Mouse (Mus musculus) heart, postnatal 4 days (tissue): ENCODE data around the gene Smad3. TPM values are rescaled to one million over a fixed set of nuclear protein-coding genes. Genes with fewer than 3 reads are reported as not detected.

Source experiments
- DNase-seq: peaks from one replicate; pipeline ENCODE4 v3.0.0; 2021
- total RNA-seq, 2 experiments: library from RNA; stranded (reverse); gene quantifications; 2 replicates each; pipeline ENCODE4 v1.2.3; 2021

Smad3 gene
- total RNA-seq, 2 experiments from 2014 or later = 20.7 to 20.9 TPM

- no peak for DNase-seq
Measured at GRCm38 (mm10) chr9:63698320-63699045, 59.3 kb downstream of the Smad3 start.

DNA sequence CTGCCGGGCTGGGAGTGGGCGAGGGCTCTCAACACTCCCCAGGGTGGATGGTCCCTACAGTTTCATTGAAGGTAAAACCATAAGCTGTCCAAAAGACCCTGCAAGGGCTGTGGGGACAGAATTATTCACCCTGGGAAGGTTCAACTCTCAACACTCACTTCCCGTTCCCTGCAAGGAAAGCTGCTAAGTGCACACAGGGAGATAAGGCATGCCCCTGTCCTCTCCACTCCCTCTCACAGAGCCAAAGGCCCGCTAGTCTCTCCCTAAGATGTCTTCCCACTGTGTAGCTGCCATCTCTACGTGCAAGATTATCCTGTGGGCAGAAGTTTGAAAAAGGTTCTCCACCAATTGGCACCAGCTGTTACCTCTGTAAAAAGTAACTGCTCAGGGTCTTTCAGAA lies 60.2 kb downstream of the Smad3 start:
- DNase-seq = no peak

GRCm38 (mm10) chr9:63696463-63697105 lies 61.2 kb downstream of the Smad3 start:
- no peak for DNase-seq

- no peak for DNase-seq
Measured at GRCm38 (mm10) chr9:63691960-63692359, 65.8 kb downstream of the Smad3 start.

- DNase-seq = no peak
Measured at GRCm38 (mm10) chr9:63690511-63690910, 67.3 kb downstream of the Smad3 start.

DNA sequence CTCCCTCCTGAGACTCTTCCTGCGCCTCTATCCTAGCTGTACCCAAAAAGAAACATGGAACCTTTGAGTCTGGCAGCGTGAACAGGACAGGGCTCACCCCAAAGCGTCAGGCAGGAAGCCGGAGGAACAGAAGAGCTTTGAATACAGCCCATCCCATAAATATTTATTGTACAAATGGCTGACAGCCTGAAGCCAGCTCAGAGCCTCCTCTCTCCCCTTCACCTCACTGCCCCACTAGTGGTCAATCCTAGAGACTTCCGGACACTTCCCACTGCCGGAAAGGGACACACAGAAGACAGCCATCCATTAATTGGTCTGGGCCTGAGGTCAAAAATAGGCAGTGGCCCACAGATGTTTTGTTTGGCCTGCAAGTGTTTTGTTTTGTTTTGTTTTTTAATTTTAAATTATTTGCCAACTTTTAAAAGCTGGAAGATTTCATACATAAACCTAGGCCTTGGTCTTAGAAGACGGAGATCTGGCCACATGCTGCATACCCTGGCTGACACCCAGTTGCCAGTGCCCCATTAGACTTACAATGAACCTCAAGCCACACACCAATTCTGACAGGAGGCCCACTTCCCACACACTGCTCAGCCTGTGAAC lies 70.3 kb downstream of the Smad3 start:
- DNase-seq = no peak

DNA sequence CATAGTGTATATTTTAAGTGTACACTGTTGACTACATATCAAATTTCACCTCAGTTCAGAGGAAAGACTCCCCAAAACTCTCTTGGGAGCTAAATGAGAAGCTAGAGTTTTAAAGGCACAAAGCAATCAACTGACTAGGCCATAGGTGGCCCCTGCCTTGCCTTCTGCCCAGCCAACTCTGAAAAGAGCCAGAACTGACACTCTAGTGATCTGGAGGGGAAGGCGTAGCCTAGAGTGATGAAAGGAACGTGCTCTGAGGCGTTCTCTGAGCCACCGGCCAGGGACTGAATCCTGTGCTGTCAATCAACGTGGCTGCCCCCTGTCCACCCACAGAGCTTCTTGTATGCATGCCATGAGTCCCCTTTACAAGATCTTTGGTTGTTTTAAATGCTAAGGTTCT lies 72.4 kb downstream of the Smad3 start:
- DNase-seq = no peak

GRCm38 (mm10) chr9:63684277-63684676 lies 73.5 kb downstream of the Smad3 start:
- DNase-seq = no peak

DNA sequence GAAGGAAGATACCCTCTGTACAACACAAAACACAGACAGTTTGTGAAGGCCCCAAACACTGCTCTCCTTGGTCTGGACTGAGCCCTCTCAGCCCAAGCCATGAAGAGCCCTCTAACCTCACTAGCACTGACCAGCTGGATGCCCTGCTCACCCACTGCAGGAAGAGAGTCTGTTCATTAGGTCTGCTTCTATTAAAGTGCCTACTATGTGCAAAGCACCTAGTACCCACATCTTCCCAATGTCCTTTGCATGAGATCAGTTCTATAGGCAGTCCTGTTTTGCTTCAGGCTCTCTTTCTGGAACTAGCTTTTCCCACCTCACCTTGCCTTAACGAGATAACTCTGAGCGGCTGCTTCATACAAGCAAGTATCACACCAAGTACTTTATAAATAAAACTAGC lies 74.9 kb downstream of the Smad3 start:
- no peak for DNase-seq

- peak; percentile 51 for DNase-seq
Measured at GRCm38 (mm10) chr9:63682301-63682700, 75.5 kb downstream of the Smad3 start.

DNA sequence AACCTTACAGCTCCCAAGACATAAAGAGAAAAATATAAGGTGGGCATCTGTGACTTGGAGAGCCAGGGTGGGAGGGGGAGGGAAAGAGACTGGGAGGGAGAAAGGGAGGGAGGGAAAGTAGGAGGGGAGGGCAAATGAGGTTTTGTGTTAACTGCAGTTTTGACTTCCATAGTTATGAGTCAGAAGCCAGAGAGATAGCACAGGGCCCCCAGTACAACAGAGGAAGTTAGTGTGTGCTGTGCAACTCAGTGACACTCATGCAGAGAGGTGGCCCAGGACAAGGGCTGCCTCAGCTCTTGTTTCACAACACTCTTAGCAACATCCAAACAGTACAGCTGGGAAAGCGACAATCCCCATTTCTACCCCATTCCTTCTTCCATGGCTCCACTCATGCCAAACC lies 79.7 kb downstream of the Smad3 start:
- DNase-seq = no peak

DNA sequence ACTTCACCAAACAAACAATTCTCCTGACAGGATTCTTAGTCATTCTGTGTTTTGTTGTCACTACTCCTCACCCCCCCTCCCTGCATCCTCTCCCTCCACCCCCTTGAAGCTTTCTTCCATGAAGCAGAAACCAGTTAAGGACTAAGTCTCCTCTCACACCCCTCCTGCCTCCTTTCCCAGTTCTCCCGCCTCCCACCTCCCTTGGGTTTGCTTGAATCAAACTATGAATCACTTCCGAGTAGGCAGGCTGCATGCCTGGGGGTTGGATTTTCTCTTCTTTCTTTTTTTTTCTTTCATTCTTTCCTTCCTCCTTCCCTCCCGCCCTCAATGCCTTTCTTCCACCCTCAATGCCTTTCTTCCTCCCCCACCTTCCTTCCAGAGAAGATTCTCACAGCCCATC lies 80.2 kb downstream of the Smad3 start:
- DNase-seq = peak; percentile 49

GRCm38 (mm10) chr9:63674613-63675012 lies 83.2 kb downstream of the Smad3 start:
- DNase-seq = no peak

DNA sequence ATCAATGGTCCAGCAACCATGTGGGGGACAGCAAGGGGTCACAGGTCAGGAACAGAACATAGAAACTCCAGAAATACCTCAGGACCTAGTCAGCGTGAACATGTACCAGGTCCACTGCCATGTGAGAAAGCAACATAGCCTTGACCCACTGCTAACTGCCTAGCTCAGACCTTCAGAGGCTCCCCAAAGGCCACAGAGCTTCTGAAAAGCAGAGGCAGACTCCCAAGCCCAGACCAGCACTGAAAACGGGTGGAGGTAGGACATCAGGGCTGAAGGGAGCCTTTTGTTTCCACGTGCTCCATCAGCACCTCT lies 84.3 kb downstream of the Smad3 start:
- no peak for DNase-seq

- peak; percentile 60 for DNase-seq
Measured at GRCm38 (mm10) chr9:63672797-63673493, 84.8 kb downstream of the Smad3 start.

- DNase-seq = no peak
Measured at GRCm38 (mm10) chr9:63669816-63670215, 88.0 kb downstream of the Smad3 start.

GRCm38 (mm10) chr9:63668621-63669020 lies 89.2 kb downstream of the Smad3 start:
- no peak for DNase-seq

DNA sequence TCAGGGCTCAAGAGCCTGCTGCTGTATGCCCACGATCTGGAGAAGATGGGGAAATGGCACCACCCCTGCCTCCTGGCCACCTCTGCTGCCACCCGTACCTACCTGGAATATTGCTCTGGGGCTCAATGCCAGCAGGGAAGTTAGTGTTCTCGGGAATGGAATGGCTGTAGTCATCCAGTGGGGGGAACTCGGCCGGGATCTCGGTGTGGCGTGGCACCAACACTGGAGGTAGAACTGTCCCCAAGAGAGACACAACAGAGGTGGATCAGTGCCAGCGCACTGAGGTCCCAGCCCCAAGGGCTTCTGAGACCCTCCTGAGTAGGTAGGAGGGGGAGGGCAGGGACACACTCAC lies 90.4 kb downstream of the Smad3 start:
- no peak for DNase-seq

- DNase-seq = peak; percentile 73
Measured at GRCm38 (mm10) chr9:63666612-63667372, 91.0 kb downstream of the Smad3 start.

- DNase-seq = peak; percentile 53
Measured at GRCm38 (mm10) chr9:63664792-63665646, 92.8 kb downstream of the Smad3 start.

GRCm38 (mm10) chr9:63664300-63664745 lies 93.5 kb downstream of the Smad3 start:
- DNase-seq = no peak

DNA sequence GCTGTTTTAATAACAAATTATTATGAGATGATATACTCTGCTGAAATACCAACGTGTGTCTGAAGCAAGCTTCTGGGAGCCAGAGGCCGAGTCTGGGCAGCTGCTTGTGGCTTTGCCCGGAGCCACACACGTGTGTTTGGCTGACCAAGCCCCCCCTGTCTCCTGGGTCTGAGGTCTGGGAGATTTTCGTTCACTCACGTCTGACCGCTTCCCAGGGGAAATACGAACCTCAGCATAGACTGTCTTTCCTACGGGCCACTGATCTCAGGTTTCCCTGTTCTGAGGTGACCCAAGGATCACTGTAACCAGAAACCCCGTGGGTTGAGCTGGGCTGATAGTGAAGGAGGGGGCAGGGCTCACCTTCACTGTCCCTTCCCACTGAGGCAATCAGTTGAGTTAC lies 94.6 kb downstream of the Smad3 start:
- DNase-seq = no peak
